Mouse (Mus musculus) brain, embryonic 14.5 days (tissue): Measurements from ENCODE around the gene Jag1. TPM values are rescaled to one million over a fixed set of nuclear protein-coding genes. Genes with fewer than 3 reads are reported as not detected.

Experiments used
- DNase-seq: peaks from one replicate; pipeline ENCODE4 v3.0.0-alpha.2; 2011; ENCODE audit warnings: low read depth
- CTCF ChIP-seq: fragments of 200-500 bp; IDR thresholded peaks from 2 replicates; pipeline ENCODE4 v1.5.1; 2012; ENCODE audit warnings: inconsistent platforms, mild to moderate bottlenecking, moderate library complexity, borderline replicate concordance; ENCODE audit not compliant: insufficient read depth, insufficient read length; ENCODE audit errors: extremely low read depth
- POLR2A ChIP-seq: fragments of 200-500 bp; IDR thresholded peaks from 2 replicates; pipeline ENCODE4 v1.6.1; 2012; ENCODE audit warnings: mild to moderate bottlenecking, inconsistent platforms, borderline replicate concordance; ENCODE audit not compliant: poor library complexity, insufficient read depth, insufficient read length, severe bottlenecking; ENCODE audit errors: extremely low read depth
- polyA plus RNA-seq: library from polyadenylated mRNA; depleted of rRNA; stranded (reverse); fragments of >200 nt; gene quantifications from 2 replicates; pipeline ENCODE4 v1.2.3, GENCODE M21; 2012; rRNA removed

Gene Jag1
- 3.6 and 13.0 TPM in 2 replicates for polyA plus RNA-seq

DNA sequence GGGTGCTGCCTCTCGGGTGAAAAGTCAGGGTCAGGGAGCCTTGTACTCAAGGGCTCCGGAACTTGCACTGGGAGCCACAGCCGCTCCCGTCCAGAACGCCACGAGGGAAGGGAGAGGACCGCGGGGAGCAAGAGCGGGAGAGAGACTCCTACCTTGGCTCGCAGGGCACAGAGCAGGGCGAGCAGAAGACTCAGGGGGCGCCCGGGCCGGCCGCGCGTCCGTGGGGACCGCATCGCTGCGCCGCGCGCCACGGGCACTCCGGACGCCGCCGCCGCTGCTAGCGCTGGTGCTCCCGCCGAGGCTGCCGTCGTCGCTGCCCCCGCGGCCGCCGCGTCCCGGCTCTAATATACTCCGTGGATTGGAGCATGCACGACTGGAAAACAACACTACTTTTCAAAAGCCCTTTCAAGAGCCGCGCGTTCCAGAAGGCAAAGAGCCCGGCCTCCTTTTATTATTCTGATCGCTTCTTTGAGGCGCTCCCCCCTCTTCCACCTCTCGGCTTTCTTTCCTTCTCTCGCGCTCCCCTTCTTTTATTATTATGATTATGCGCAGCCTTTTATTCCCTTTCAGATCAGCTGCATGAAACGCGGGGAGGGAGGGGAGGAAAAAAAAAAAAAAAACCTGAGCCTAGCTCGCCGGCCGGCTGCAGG is at the start of gene Jag1:
Jag1 (minus strand) TSS at position 620 of the 650 bp plus-strand sequence.
- TF ChIP-seq POLR2A (0 out of 2 replicates have a peak, but pooled peaks have one; percentile 38), CTCF (no peak)
- DNase-seq: peak; percentile 87

GRCm38 (mm10) chr2:137156018-137156417 is 39.6 kb upstream of the Jag1 start:
- DNase-seq: no peak
- no peak for TF ChIP-seq POLR2A
- TF ChIP-seq CTCF: no peak

- TF ChIP-seq CTCF (no peak), POLR2A (no peak)
- DNase-seq: no peak
Measured at GRCm38 (mm10) chr2:137153825-137154224, 37.4 kb upstream of the Jag1 start.

GRCm38 (mm10) chr2:137153172-137153667 is 36.8 kb upstream of the Jag1 start:
- TF ChIP-seq CTCF (no peak), POLR2A (no peak)
- DNase-seq: peak; percentile 89

- no peak for TF ChIP-seq POLR2A
- no peak for DNase-seq
Measured at GRCm38 (mm10) chr2:137150953-137151352, 34.5 kb upstream of the Jag1 start.

DNA sequence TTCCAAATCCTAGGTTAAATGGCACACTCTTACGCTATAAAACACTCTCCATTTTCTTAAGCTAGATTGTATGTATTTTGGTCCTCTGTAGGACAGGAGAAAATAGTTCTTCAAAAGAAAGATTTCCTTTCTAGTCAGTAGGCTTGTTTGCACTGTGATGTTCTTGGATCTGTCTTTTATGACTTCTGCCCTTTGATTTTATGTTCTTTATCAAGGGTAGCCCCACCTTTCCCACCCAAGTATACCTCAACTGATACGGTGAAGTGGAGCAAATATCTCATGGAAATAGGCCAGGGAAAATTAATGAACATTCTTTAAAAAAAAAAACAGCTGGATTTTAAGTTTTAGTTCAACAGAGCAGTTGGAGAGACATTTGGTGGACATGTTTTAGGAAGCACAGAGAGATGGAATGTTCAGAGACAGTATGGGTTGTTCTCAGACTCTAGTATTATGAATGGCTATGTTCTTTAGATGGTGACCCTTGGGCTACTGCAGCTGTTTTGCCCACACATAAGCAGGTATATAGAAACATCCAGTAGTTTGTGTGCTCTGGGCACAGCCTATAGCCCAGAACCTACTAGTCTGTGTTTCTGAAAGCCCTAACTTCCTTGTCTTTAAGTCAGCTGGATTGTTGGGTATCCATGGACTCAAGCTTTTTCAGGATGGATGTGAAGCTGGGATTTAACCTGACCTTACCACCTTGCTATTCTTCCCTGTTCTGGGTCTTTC is 30.7 kb upstream of the Jag1 start:
- no peak for DNase-seq
- TF ChIP-seq POLR2A (no peak), CTCF (no peak)

DNA sequence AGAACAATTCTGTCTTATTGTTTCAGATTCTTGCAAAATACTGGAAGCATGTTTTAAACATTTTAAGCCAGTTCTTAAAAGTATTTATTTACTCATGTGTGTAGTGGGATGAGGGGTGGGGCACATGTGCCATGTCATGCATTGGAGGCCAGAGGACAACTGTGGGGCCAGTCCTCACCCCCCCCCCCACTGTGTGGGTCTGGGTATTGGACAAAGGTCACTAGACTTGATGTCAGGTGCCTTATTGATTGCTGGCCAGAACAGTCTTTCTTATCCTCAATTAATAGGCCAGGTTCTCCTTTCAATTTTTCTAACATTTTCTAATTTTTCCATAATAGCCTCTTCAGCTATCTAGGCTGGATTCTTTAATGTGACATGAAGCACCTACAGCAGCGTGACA is 21.6 kb upstream of the Jag1 start:
- TF ChIP-seq CTCF (no peak), POLR2A (no peak)
- no peak for DNase-seq

DNA sequence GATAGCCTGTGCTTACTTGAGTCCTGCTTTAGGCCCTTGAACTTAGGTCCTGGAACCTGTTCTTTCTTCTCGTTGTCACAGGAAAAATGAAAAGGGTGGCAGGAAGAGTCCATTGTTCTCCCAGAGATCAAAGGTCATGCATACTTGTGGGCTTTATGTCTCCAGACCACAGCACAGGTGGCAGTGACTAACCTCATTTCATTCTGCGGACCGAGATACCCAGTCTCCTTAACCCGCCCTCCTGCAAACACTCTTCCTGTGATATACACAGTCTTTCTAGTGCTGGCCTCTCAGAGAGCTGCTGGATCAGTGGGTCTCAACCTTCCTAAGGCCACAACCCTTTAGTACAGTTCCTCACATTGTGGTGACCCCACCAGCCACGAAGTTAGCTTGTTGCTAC is 17.6 kb upstream of the Jag1 start:
- TF ChIP-seq POLR2A: no peak
- TF ChIP-seq CTCF: no peak
- DNase-seq: no peak

GRCm38 (mm10) chr2:137124861-137125260 is 8.4 kb upstream of the Jag1 start:
- DNase-seq: no peak
- TF ChIP-seq CTCF: no peak
- TF ChIP-seq POLR2A: no peak

- TF ChIP-seq CTCF (peak; percentile 75), POLR2A (no peak)
- DNase-seq: peak; percentile 90
Measured at GRCm38 (mm10) chr2:137117321-137117690, 862 bp upstream of the Jag1 start.

GRCm38 (mm10) chr2:137116675-137117320 is 354 bp upstream of the Jag1 start:
- no peak for TF ChIP-seq CTCF
- TF ChIP-seq POLR2A: peak; percentile 35; the same call in 1 of the 2 replicates
- peak; percentile 96 for DNase-seq

GRCm38 (mm10) chr2:137115241-137116024 is 1.0 kb downstream of the Jag1 start:
- peak; percentile 49 for DNase-seq
- TF ChIP-seq CTCF: no peak
- no peak for TF ChIP-seq POLR2A
